Mouse (Mus musculus): ENCODE results near the gene Brf1. TPM values are rescaled to one million over a fixed set of nuclear protein-coding genes. Genes with fewer than 3 reads are reported as not detected.
A peak's percentile ranks its signal among the peaks of the same experiment; 100 is the strongest.

Gene Brf1
- polyA plus RNA-seq, 1 experiment from 2014 or later: 74.2 TPM

GRCm38 (mm10) chr12:113031441-113031840 lies 30.9 kb upstream of the Brf1 start:
- Histone ChIP-seq H3K27ac (no peak overlapping the region), H3K27me3 (no peaks in the 10 kb centered on the region), H3K4me1 (peaks cover 40% of the 10 kb centered on the region), H3K4me2 (no peak overlapping the region), H3K4me3 (replicated peaks) (no peak overlapping the region), H3K9me3 (no peaks in the 10 kb centered on the region), H3K9ac (no peak overlapping the region), H3K36me3 (replicated peaks) (peaks cover 6% of the 10 kb centered on the region; the same call in 1 of the 2 replicates)
- 94% methylated on average over 6 of the region's 6 CpGs for WGBS
- no peak for ATAC-seq (ENCODE audit: low FRiP score)

DNA sequence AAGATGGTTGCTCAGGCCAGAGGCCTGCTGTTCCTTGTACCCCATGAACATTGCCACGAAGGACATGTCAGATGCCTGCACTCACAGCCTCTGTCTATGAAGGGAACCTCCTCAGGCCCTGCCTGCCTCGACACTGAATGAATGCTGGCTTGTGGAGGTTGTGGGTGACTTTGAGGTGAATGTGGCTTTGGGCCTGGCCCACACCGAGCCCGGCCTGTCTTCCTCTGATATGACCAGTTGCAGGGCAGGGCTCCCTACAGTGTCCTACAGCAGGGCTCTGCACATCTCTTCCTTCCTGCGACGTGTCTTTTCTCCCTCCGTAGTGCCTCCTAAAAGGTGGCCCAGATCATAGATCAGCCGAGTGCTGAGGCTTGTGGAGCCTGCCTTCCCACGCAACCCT lies 30.5 kb upstream of the Brf1 start:
- WGBS: 90% methylated on average over 9 of the region's 9 CpGs
- ATAC-seq (ENCODE audit: low FRiP score): no peak
- Histone ChIP-seq H3K9ac (no peak overlapping the region), H3K4me2 (no peak overlapping the region), H3K36me3 (replicated peaks) (peaks cover 7% of the 10 kb centered on the region; the same call in 1 of the 2 replicates), H3K4me1 (peaks cover 40% of the 10 kb centered on the region), H3K27ac (no peak overlapping the region), H3K9me3 (no peaks in the 10 kb centered on the region), H3K4me3 (replicated peaks) (no peak overlapping the region), H3K27me3 (no peaks in the 10 kb centered on the region)

DNA sequence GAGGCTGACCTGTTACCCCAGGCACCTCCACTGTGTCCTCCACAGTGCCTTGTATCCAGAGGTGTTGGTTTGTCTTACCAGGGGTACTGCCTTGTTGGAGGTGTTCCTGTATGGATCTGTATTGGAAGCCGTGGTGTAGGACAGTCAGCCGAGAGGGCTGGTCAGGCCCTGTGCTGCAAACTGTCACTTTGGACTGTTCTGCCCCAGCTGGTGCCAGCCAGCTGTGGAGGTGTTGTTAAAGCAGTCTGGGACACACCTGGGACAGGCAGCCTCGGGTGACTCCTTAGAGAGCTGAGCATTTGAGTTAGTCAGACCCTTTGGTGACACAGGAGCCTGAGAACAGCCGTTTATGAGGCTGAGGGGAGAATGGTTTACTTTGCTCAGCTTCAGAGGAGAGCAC lies 29.5 kb upstream of the Brf1 start:
- ATAC-seq (ENCODE audit: low FRiP score): no peak
- H3K27me3 ChIP-seq: no peaks in the 10 kb centered on the region
- H3K4me1 ChIP-seq: peaks cover 40% of the 10 kb centered on the region
- WGBS: 81% methylated on average over 4 of the region's 4 CpGs
- H3K36me3 ChIP-seq (replicated peaks): peaks cover 13% of the 10 kb centered on the region; the same call in 1 of the 2 replicates
- no peak overlapping the region for H3K4me3 ChIP-seq (replicated peaks)
- no peaks in the 10 kb centered on the region for H3K9me3 ChIP-seq
- no peak overlapping the region for H3K9ac ChIP-seq
- no peak overlapping the region for H3K27ac ChIP-seq
- no peak overlapping the region for H3K4me2 ChIP-seq

- H3K4me1 ChIP-seq: peaks cover 40% of the 10 kb centered on the region
- 69% methylated on average over 9 of the region's 9 CpGs for whole genome bisulfite sequencing
Observed at GRCm38 (mm10) chr12:113028898-113029297, 28.4 kb upstream of the Brf1 start.

GRCm38 (mm10) chr12:113028067-113028466 lies 27.6 kb upstream of the Brf1 start:
- Histone ChIP-seq H3K27ac (0 out of 2 replicates have a peak overlapping the region, but pooled peaks have one; percentile 46), H3K4me3 (replicated peaks) (no peak overlapping the region), H3K4me1 (peaks cover 31% of the 10 kb centered on the region), H3K27me3 (no peaks in the 10 kb centered on the region), H3K9ac (no peak overlapping the region), H3K9me3 (no peaks in the 10 kb centered on the region), H3K4me2 (no peak overlapping the region), H3K36me3 (replicated peaks) (peaks cover 25% of the 10 kb centered on the region; the same call in 1 of the 2 replicates)
- 0 out of 2 replicates have a peak, but pooled peaks have one; percentile 42 for ATAC-seq (ENCODE audit: low FRiP score)
- WGBS: 65% methylated on average over 5 of the region's 5 CpGs

More at GRCm38 (mm10) chr12:113028898-113029297, 28.4 kb upstream of the Brf1 start:
- Histone ChIP-seq H3K9ac (peak overlapping the region; percentile 21; the same call in 1 of the 2 replicates), H3K9me3 (no peaks in the 10 kb centered on the region), H3K27ac (peak overlapping the region; percentile 56), H3K36me3 (replicated peaks) (peaks cover 18% of the 10 kb centered on the region; the same call in 1 of the 2 replicates), H3K27me3 (no peaks in the 10 kb centered on the region), H3K4me2 (no peak overlapping the region), H3K4me3 (replicated peaks) (no peak overlapping the region)
- ATAC-seq (ENCODE audit: low FRiP score): no peak

DNA sequence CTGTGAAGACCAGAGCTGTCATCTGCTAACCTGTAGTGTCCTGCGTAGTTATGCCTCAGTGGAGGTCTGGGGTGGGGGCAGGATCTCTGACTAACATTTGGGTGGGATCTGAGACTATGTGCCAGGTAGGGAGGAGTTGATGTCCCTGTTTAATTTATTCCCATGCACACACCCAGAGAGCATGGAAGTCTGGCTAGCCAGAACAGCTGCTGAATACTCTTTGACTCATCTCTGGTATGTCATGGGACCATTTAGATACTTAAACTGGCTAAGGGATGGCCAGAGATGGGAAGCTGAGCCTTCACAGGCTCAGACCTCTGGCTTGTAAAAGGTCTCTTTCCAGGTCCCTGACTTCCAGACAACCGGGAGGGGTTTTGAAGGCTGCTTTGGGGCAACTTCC lies 27.0 kb upstream of the Brf1 start:
- Histone ChIP-seq H3K9me3 (no peaks in the 10 kb centered on the region), H3K4me3 (replicated peaks) (no peak overlapping the region), H3K27ac (no peak overlapping the region), H3K27me3 (no peaks in the 10 kb centered on the region), H3K4me2 (no peak overlapping the region), H3K9ac (no peak overlapping the region), H3K36me3 (replicated peaks) (peaks cover 29% of the 10 kb centered on the region; the same call in 1 of the 2 replicates), H3K4me1 (peaks cover 26% of the 10 kb centered on the region)
- no peak for ATAC-seq (ENCODE audit: low FRiP score)
- 94% methylated on average over 2 of the region's 2 CpGs for WGBS

DNA sequence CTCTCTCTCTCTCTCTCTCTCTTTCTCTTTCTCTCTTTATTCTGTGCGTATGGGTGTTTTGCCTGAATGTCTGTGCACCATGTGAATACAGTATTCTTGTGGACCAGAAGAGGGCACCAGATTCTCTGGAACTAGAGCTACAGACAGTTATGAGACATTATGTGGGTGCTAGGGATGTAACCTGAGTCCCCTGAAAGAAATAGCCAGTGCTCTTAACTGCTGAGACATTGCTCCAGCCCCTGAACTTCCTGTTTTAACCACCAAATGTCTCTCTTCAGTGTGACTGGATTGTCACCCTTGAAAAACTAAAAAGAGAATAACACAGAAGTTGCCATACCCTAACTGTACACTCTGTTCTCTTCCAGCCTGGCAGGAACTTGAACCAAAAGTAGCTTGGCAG lies 26.1 kb upstream of the Brf1 start:
- Histone ChIP-seq H3K9me3 (no peaks in the 10 kb centered on the region), H3K4me2 (no peak overlapping the region), H3K4me1 (peaks cover 17% of the 10 kb centered on the region), H3K4me3 (replicated peaks) (no peak overlapping the region), H3K36me3 (replicated peaks) (peaks cover 29% of the 10 kb centered on the region; the same call in 1 of the 2 replicates), H3K27me3 (no peaks in the 10 kb centered on the region), H3K27ac (no peak overlapping the region), H3K9ac (no peak overlapping the region)
- 100% methylated on average over 1 of the region's 1 CpGs for WGBS
- no peak for ATAC-seq (ENCODE audit: low FRiP score)

- Histone ChIP-seq H3K9me3 (no peaks in the 10 kb centered on the region), H3K36me3 (replicated peaks) (peaks cover 32% of the 10 kb centered on the region), H3K4me1 (peaks cover 6% of the 10 kb centered on the region), H3K4me3 (replicated peaks) (no peak overlapping the region), H3K27me3 (no peaks in the 10 kb centered on the region), H3K9ac (no peak overlapping the region), H3K27ac (no peak overlapping the region), H3K4me2 (no peak overlapping the region)
- WGBS: 88% methylated on average over 4 of the region's 4 CpGs
- no peak for ATAC-seq (ENCODE audit: low FRiP score)
Observed at GRCm38 (mm10) chr12:113023082-113023481, 22.6 kb upstream of the Brf1 start.

GRCm38 (mm10) chr12:113021488-113021887 lies 21.0 kb upstream of the Brf1 start:
- peaks cover 30% of the 10 kb centered on the region for H3K36me3 ChIP-seq (replicated peaks)
- H3K27ac ChIP-seq: no peak overlapping the region
- H3K9me3 ChIP-seq: no peaks in the 10 kb centered on the region
- no peak for ATAC-seq (ENCODE audit: low FRiP score)
- no peak overlapping the region for H3K9ac ChIP-seq
- H3K4me2 ChIP-seq: no peak overlapping the region
- H3K4me1 ChIP-seq: peaks cover 13% of the 10 kb centered on the region; the same call in 1 of the 2 replicates
- no peak overlapping the region for H3K4me3 ChIP-seq (replicated peaks)
- H3K27me3 ChIP-seq: no peaks in the 10 kb centered on the region

DNA sequence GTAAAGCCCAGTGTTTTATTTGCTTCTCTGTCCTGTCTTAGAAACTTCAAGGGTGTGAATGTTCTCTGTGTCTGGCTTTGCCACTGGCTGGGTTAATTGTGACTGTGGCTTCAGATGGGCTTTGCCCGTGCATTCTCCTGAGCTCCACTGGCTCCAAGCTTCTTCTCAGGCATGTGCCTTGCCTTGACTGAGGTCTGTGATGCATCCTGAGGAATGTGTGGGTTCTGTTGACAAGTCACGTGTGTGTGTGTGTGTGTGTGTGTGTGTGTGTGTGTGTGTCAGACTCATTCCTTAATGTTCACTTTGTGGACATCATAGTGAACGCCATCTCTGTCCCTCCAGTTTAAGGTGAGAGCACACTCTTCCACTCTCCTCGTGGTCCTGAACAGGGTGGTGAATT lies 18.3 kb upstream of the Brf1 start:
- Histone ChIP-seq H3K4me3 (replicated peaks) (no peak overlapping the region), H3K4me2 (no peak overlapping the region), H3K4me1 (peaks cover 31% of the 10 kb centered on the region), H3K9me3 (no peaks in the 10 kb centered on the region), H3K36me3 (replicated peaks) (peaks cover 17% of the 10 kb centered on the region), H3K9ac (no peak overlapping the region), H3K27me3 (no peaks in the 10 kb centered on the region), H3K27ac (no peak overlapping the region)
- WGBS: 80% methylated on average over 4 of the region's 4 CpGs
- ATAC-seq (ENCODE audit: low FRiP score): no peak

- ATAC-seq (ENCODE audit: low FRiP score): no peak
- Histone ChIP-seq H3K9me3 (no peaks in the 10 kb centered on the region), H3K27ac (no peak overlapping the region), H3K27me3 (no peaks in the 10 kb centered on the region), H3K36me3 (replicated peaks) (peaks cover 8% of the 10 kb centered on the region), H3K4me3 (replicated peaks) (no peak overlapping the region), H3K4me2 (no peak overlapping the region), H3K4me1 (peaks cover 41% of the 10 kb centered on the region), H3K9ac (no peak overlapping the region)
- 73% methylated on average over 9 of the region's 9 CpGs for WGBS
Observed at GRCm38 (mm10) chr12:113017429-113017984, 17.0 kb upstream of the Brf1 start.

- 78% methylated on average over 8 of the region's 8 CpGs for WGBS
- H3K4me2 ChIP-seq: peak overlapping the region; percentile 4
- H3K9me3 ChIP-seq: no peaks in the 10 kb centered on the region
- no peak overlapping the region for H3K4me3 ChIP-seq (replicated peaks)
- ATAC-seq (ENCODE audit: low FRiP score): no peak
- H3K4me1 ChIP-seq: peaks cover 41% of the 10 kb centered on the region
- 0 out of 2 replicates have a peak overlapping the region, but pooled peaks have one; percentile 22 for H3K9ac ChIP-seq
- H3K27me3 ChIP-seq: no peaks in the 10 kb centered on the region
- peaks cover 8% of the 10 kb centered on the region for H3K36me3 ChIP-seq (replicated peaks)
- no peak overlapping the region for H3K27ac ChIP-seq
Observed at GRCm38 (mm10) chr12:113016976-113017375, 16.5 kb upstream of the Brf1 start.

DNA sequence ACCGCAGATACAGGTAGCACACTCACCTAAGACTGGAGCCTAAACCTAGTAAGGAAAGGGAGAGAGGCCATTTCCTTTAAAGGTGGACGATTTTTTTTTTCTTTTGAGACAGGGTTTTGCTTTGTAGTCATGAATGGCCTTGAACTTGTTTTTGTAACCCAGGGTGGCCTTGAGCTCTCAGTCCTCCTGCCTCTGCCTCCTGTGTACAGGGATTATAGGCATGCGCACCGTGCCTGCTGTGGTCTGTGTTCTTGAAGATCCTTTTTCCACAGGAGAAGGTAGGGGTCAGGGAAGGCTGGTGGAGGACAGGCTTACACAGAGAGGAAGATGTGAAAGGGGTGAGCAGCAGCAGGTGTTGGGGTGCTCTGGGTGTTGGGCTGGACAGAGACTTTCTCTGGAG lies 15.5 kb upstream of the Brf1 start:
- H3K4me3 ChIP-seq (replicated peaks): peak overlapping the region; percentile 98
- WGBS: 75% methylated on average over 4 of the region's 4 CpGs

More for the DNA sequence above, 15.5 kb upstream of the Brf1 start:
- Histone ChIP-seq H3K4me2 (peak overlapping the region; percentile 87), H3K9me3 (no peaks in the 10 kb centered on the region), H3K4me1 (peaks cover 41% of the 10 kb centered on the region), H3K27me3 (no peaks in the 10 kb centered on the region), H3K27ac (no peak overlapping the region), H3K9ac (peak overlapping the region; percentile 91), H3K36me3 (replicated peaks) (peaks cover 6% of the 10 kb centered on the region)
- ATAC-seq (ENCODE audit: low FRiP score): no peak
